ENCODE assay signal across 8 mouse cellular contexts in the genomic region with DNA sequence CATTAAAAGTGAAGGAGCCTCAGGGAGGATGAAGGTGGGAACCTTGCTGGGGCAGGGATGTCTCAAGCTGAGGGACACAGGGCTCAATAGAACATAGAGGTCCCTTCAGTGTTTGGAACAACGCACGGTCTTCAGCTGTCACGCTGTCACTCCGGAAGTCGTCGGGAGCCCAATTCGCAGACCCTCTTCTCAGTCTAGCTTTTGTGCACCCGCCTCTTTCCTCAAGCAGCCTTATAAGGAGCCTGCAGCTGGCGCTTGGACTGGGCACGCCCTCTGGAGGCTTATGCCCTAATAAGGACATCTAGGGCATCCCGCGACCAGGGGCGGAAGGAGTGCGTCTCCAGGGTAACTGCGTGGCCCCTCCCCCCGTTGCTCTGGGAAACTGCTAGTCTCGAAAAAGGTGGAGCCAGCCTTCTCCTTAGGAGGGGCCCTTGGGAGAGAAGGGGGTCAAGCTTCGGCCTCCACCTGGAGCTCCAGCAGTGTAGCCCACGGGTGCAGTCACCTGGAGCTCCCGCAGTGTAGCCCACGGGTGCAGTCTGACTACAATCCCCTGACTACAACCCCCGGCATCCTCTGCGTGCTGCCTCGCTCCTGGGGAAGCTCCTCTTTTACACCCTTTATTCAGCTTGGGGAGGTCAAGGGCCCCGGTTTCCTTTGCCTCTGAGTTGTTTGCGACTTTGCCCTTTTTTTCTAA. TPM values are rescaled to one million over a fixed set of nuclear protein-coding genes. Genes with fewer than 3 reads are reported as not detected.
A peak's percentile ranks its signal among the peaks of the same experiment; 100 is the strongest.
DNase-seq lines count a peak whose midpoint lies in the region; ATAC-seq and TF ChIP-seq lines count a peak whose summit lies in the region.

No protein-coding gene starts in this region.

- no peak for TF ChIP-seq POLR2A in bone marrow macrophage, adult 2 months (IDR thresholded peaks at IDR 0.05; ENCODE audit: borderline replicate concordance, low read depth, low read length)
- TF ChIP-seq POLR2A in liver, adult 2 months (IDR thresholded peaks at IDR 0.05; ENCODE audit: extremely low read depth, insufficient read depth, low read length): 0 out of 2 replicates have a peak, but pooled peaks have one; percentile 31
- peak; percentile 74 for TF ChIP-seq POLR2A in myocyte (IDR thresholded peaks at IDR 0.05; ENCODE audit: insufficient read length, low read depth)

- under 1% methylated on average over 26 of the region's 26 CpGs for WGBS in heart, embryonic 11.5 days (ENCODE audit: insufficient replicate concordance)
- under 1% methylated on average over 26 of the region's 26 CpGs for WGBS in kidney, embryonic 16.5 days
- WGBS in liver, adult 2 months: under 1% methylated on average over 26 of the region's 26 CpGs

- peaks cover 12% of the 10 kb centered on the region for H3K4me1 ChIP-seq in bone marrow macrophage, adult 2 months (ENCODE audit: control insufficient read depth, insufficient read depth, low read length)
- peaks cover 71% of the 10 kb centered on the region for H3K4me1 ChIP-seq in erythroblast, embryonic 14.5 days (ENCODE audit: control insufficient read depth)
- H3K4me1 ChIP-seq in heart, embryonic 11.5 days (ENCODE audit: control insufficient read depth, insufficient read depth, low read length): peaks cover 19% of the 10 kb centered on the region
- H3K4me1 ChIP-seq in kidney, embryonic 16.5 days (ENCODE audit: insufficient read depth, low read length): peaks cover 33% of the 10 kb centered on the region
- H3K4me1 ChIP-seq in liver, adult 2 months (ENCODE audit: control insufficient read depth, insufficient read depth, low read length): peaks cover 7% of the 10 kb centered on the region; the same call in 1 of the 2 replicates

- peak overlapping the region; percentile 82 for H3K4me2 ChIP-seq in heart, embryonic 11.5 days
- peak overlapping the region; percentile 89 for H3K4me2 ChIP-seq in kidney, embryonic 16.5 days (replicated peaks; ENCODE audit: low read depth, low read length)
- H3K4me2 ChIP-seq in myocyte (ENCODE audit: low read depth): peak overlapping the region; percentile 98

- peak; percentile 95 to 96 for DNase-seq in B cell, adult 2 months
- peak; percentile 88 for DNase-seq in liver, adult 2 months (ENCODE audit: extremely low read depth, low read depth, low spot score)
- DNase-seq in splenic B cell, adult 2 months (ENCODE audit: low read depth, low spot score): peak; percentile 96

- no peaks in the 10 kb centered on the region for H3K9me3 ChIP-seq in erythroblast, embryonic 14.5 days (ENCODE audit: control insufficient read depth, low read length)
- H3K9me3 ChIP-seq in heart, embryonic 11.5 days (replicated peaks; ENCODE audit: control insufficient read depth, low read length): no peaks in the 10 kb centered on the region
- H3K9me3 ChIP-seq in kidney, embryonic 16.5 days (ENCODE audit: low read length): no peaks in the 10 kb centered on the region

- H3K9ac ChIP-seq in heart, embryonic 11.5 days (ENCODE audit: low read depth, low read length): peak overlapping the region; percentile 76
- peak overlapping the region; percentile 74 for H3K9ac ChIP-seq in kidney, embryonic 16.5 days (replicated peaks; ENCODE audit: low read length)
- H3K9ac ChIP-seq in liver, adult 2 months (ENCODE audit: low read depth, low read length): peak overlapping the region; percentile 48

- no peaks in the 10 kb centered on the region for H3K27me3 ChIP-seq in erythroblast, embryonic 14.5 days (ENCODE audit: control insufficient read depth)
- no peaks in the 10 kb centered on the region for H3K27me3 ChIP-seq in heart, embryonic 11.5 days (ENCODE audit: control insufficient read depth, insufficient read depth, low read length)
- H3K27me3 ChIP-seq in kidney, embryonic 16.5 days (ENCODE audit: insufficient read depth, low read length): no peaks in the 10 kb centered on the region
- no peaks in the 10 kb centered on the region for H3K27me3 ChIP-seq in liver, adult 2 months (ENCODE audit: control insufficient read depth, insufficient read depth, low read length)
- H3K27me3 ChIP-seq in myocyte (ENCODE audit: control insufficient read depth, insufficient read depth, insufficient read length): no peaks in the 10 kb centered on the region
- H3K27me3 ChIP-seq in splenic B cell, adult 2 months (ENCODE audit: control insufficient read depth, insufficient read depth, low read length, poor library complexity, severe bottlenecking): no peaks in the 10 kb centered on the region

- peak; percentile 81 for ATAC-seq in heart, embryonic 11.5 days (replicated peaks; ENCODE audit: insufficient number of reproducible peaks, low FRiP score, low TSS enrichment)
- peak; percentile 88 for ATAC-seq in kidney, embryonic 16.5 days (ENCODE audit: low FRiP score, low TSS enrichment)

- TF ChIP-seq CTCF in bone marrow macrophage, adult 2 months (IDR thresholded peaks at IDR 0.05; ENCODE audit: low read depth, low read length): no peak
- TF ChIP-seq CTCF in liver, adult 2 months (IDR thresholded peaks at IDR 0.05; ENCODE audit: low read depth, low read length): no peak

- peak overlapping the region; percentile 10 for H3ac ChIP-seq in myocyte (ENCODE audit: control insufficient read depth, insufficient read length)

- peaks cover 53% of the 10 kb centered on the region for H3K36me3 ChIP-seq in erythroblast, embryonic 14.5 days (ENCODE audit: control insufficient read depth)
- H3K36me3 ChIP-seq in heart, embryonic 11.5 days (ENCODE audit: control insufficient read depth, insufficient read depth, low read length): peaks cover 21% of the 10 kb centered on the region
- H3K36me3 ChIP-seq in kidney, embryonic 16.5 days (ENCODE audit: insufficient read depth, low read length): peaks cover 31% of the 10 kb centered on the region
- H3K36me3 ChIP-seq in liver, adult 2 months (ENCODE audit: control insufficient read depth, insufficient read depth, low read length): peaks cover 9% of the 10 kb centered on the region; the same call in 1 of the 2 replicates
- H3K36me3 ChIP-seq in myocyte (ENCODE audit: control insufficient read depth, insufficient read depth): peaks cover 35% of the 10 kb centered on the region
- peaks cover 12% of the 10 kb centered on the region for H3K36me3 ChIP-seq in splenic B cell, adult 2 months (ENCODE audit: control insufficient read depth, insufficient read depth, low read length, poor library complexity, severe bottlenecking)

- peaks cover 4% of the 10 kb centered on the region; the same call in 1 of the 2 replicates for H3K79me2 ChIP-seq in liver, adult 2 months (ENCODE audit: control insufficient read depth, insufficient read depth, low read length)
- peaks cover 45% of the 10 kb centered on the region for H3K79me2 ChIP-seq in myocyte (ENCODE audit: control insufficient read depth, insufficient read depth)

- H3K4me3 ChIP-seq in bone marrow macrophage, adult 2 months (ENCODE audit: insufficient read depth, low read length): peak overlapping the region; percentile 65
- H3K4me3 ChIP-seq in erythroblast, embryonic 14.5 days (replicated peaks): peak overlapping the region; percentile 66
- peak overlapping the region; percentile 53 for H3K4me3 ChIP-seq in heart, embryonic 11.5 days (ENCODE audit: low read depth, low read length)
- H3K4me3 ChIP-seq in kidney, embryonic 16.5 days (ENCODE audit: low read length): peak overlapping the region; percentile 61
- peak overlapping the region; percentile 62 for H3K4me3 ChIP-seq in liver, adult 2 months (ENCODE audit: insufficient read depth, low read depth, low read length)
- H3K4me3 ChIP-seq in myocyte: peak overlapping the region; percentile 85

- peak overlapping the region; percentile 72 for H3K27ac ChIP-seq in bone marrow macrophage, adult 2 months (ENCODE audit: insufficient read depth, low read depth, low read length)
- H3K27ac ChIP-seq in heart, embryonic 11.5 days (ENCODE audit: low read depth, low read length): peak overlapping the region; percentile 100
- peak overlapping the region; percentile 100 for H3K27ac ChIP-seq in kidney, embryonic 16.5 days (ENCODE audit: low read length)
- H3K27ac ChIP-seq in liver, adult 2 months (replicated peaks; ENCODE audit: insufficient read depth, low read depth, low read length): peak overlapping the region; percentile 90

RNA-seq across cellular contexts. Expression of gene Mus81, which starts 0.8 kb away (rescaled TPM):
- 16.7 and 19.8 TPM in 2 replicates for polyA plus RNA-seq in bone marrow macrophage, adult 2 months (2012; ENCODE audit: insufficient read depth, insufficient read length, missing spikeins)
- polyA plus RNA-seq in erythroblast, embryonic 14.5 days (2012): 5.2 and 9.4 TPM in 2 replicates
- polyA plus RNA-seq in heart, embryonic 11.5 days (2014; fragmentation: Nextera tagmentation; extraction: Ambion mirVana): 32.2 and 40.0 TPM in 2 replicates
- polyA plus RNA-seq in kidney, embryonic 16.5 days (2015; fragmentation: Nextera tagmentation; extraction: Ambion mirVana): 44.2 and 50.5 TPM in 2 replicates
- 8.1 and 10.9 TPM in 2 replicates for total RNA-seq in liver, adult 2 months (2014; rRNA removed)
- 21.2 and 22.9 TPM in 2 replicates for polyA plus RNA-seq in liver, adult 2 months (2012; rRNA removed)
- polyA plus RNA-seq in myocyte (2012; fragmentation: generic; extraction: Trizol): 66.4 TPM

RNA-seq across cellular contexts. Expression of gene Cfl1, which starts 1.2 kb away (rescaled TPM):
- 1,898 and 2,021 TPM in 2 replicates for polyA plus RNA-seq in bone marrow macrophage, adult 2 months (2012; ENCODE audit: insufficient read depth, insufficient read length, missing spikeins)
- 151 and 164 TPM in 2 replicates for polyA plus RNA-seq in erythroblast, embryonic 14.5 days (2012)
- 2,455 and 2,528 TPM in 2 replicates for polyA plus RNA-seq in heart, embryonic 11.5 days (2014; fragmentation: Nextera tagmentation; extraction: Ambion mirVana)
- polyA plus RNA-seq in kidney, embryonic 16.5 days (2015; fragmentation: Nextera tagmentation; extraction: Ambion mirVana): 2,772 and 2,914 TPM in 2 replicates
- total RNA-seq in liver, adult 2 months (2014; rRNA removed): 117 and 122 TPM in 2 replicates
- polyA plus RNA-seq in liver, adult 2 months (2012; rRNA removed): 177 and 193 TPM in 2 replicates
- 948 TPM for polyA plus RNA-seq in myocyte (2012; fragmentation: generic; extraction: Trizol)

RNA-seq across cellular contexts. Expression of gene 1700020D05Rik, which starts 14.6 kb away (rescaled TPM):
- 5.1 and 7.7 TPM in 2 replicates for polyA plus RNA-seq in bone marrow macrophage, adult 2 months (2012; ENCODE audit: insufficient read depth, insufficient read length, missing spikeins)
- 0.10 and 0.18 TPM in 2 replicates for polyA plus RNA-seq in erythroblast, embryonic 14.5 days (2012)
- not detected in 2 replicates for polyA plus RNA-seq in heart, embryonic 11.5 days (2014; fragmentation: Nextera tagmentation; extraction: Ambion mirVana)
- polyA plus RNA-seq in kidney, embryonic 16.5 days (2015; fragmentation: Nextera tagmentation; extraction: Ambion mirVana): not detected in 2 replicates
- 0.83 and 0.87 TPM in 2 replicates for total RNA-seq in liver, adult 2 months (2014; rRNA removed)
- polyA plus RNA-seq in liver, adult 2 months (2012; rRNA removed): 0.30 and 0.59 TPM in 2 replicates
- 0.17 TPM for polyA plus RNA-seq in myocyte (2012; fragmentation: generic; extraction: Trizol)

RNA-seq across cellular contexts. Expression of gene Efemp2, which starts 15.3 kb away (rescaled TPM):
- 9.1 and 11.3 TPM in 2 replicates for polyA plus RNA-seq in bone marrow macrophage, adult 2 months (2012; ENCODE audit: insufficient read depth, insufficient read length, missing spikeins)
- polyA plus RNA-seq in erythroblast, embryonic 14.5 days (2012): 0.03 and 0.04 TPM in 2 replicates
- polyA plus RNA-seq in heart, embryonic 11.5 days (2014; fragmentation: Nextera tagmentation; extraction: Ambion mirVana): 72.2 and 72.5 TPM in 2 replicates
- 197 and 208 TPM in 2 replicates for polyA plus RNA-seq in kidney, embryonic 16.5 days (2015; fragmentation: Nextera tagmentation; extraction: Ambion mirVana)
- 4.0 and 4.3 TPM in 2 replicates for total RNA-seq in liver, adult 2 months (2014; rRNA removed)
- 7.7 and 8.5 TPM in 2 replicates for polyA plus RNA-seq in liver, adult 2 months (2012; rRNA removed)
- 81.3 TPM for polyA plus RNA-seq in myocyte (2012; fragmentation: generic; extraction: Trizol)

RNA-seq across cellular contexts. Expression of gene Ctsw, which starts 20.7 kb away (rescaled TPM):
- polyA plus RNA-seq in bone marrow macrophage, adult 2 months (2012; ENCODE audit: insufficient read depth, insufficient read length, missing spikeins): not detected in 2 replicates
- polyA plus RNA-seq in erythroblast, embryonic 14.5 days (2012): not detected in 2 replicates
- 0.84 and 0.86 TPM in 2 replicates for polyA plus RNA-seq in heart, embryonic 11.5 days (2014; fragmentation: Nextera tagmentation; extraction: Ambion mirVana)
- 1.9 and 2.1 TPM in 2 replicates for polyA plus RNA-seq in kidney, embryonic 16.5 days (2015; fragmentation: Nextera tagmentation; extraction: Ambion mirVana)
- 0.37 and 0.40 TPM in 2 replicates for total RNA-seq in liver, adult 2 months (2014; rRNA removed)
- polyA plus RNA-seq in liver, adult 2 months (2012; rRNA removed): 1.1 and 1.5 TPM in 2 replicates
- 7.2 TPM for polyA plus RNA-seq in myocyte (2012; fragmentation: generic; extraction: Trizol)

Comparison
In these comparisons a context has a peak if more than half of its experiments do, and no peak if none do; other contexts are left out.
1. Peak in every context shown above with its lines: DNase-seq, ATAC-seq, H3K4me3 ChIP-seq and H3K27ac ChIP-seq.